Mouse (Mus musculus) liver, embryonic 11.5 days (tissue): ENCODE results near the gene Adarb2. TPM values are rescaled to one million over a fixed set of nuclear protein-coding genes. Genes with fewer than 3 reads are reported as not detected.
"Not testable (repeated sequence)": the region's sequence is repeated elsewhere in the genome, so short reads cannot be mapped to it uniquely, and the experiment has no call there.

Experiments used
- ATAC-seq: fragments of 200-750 bp; cut with Nextera tagmentation; replicated peaks from 2 replicates; pipeline ENCODE4 v1.8.0; 2017; ENCODE audit warnings: moderate number of reproducible peaks, mild to moderate bottlenecking, moderate TSS enrichment, moderate library complexity; ENCODE audit not compliant: low FRiP score
- DNase-seq: peaks from one replicate; pipeline ENCODE4 v3.0.0-alpha.2; 2017; ENCODE audit warnings: low spot score
- H3K27ac ChIP-seq: fragments of 300-500 bp; sonication (generic); 2 replicates; pipeline ENCODE4 v1.5.1; 2014; ENCODE audit warnings: mild to moderate bottlenecking, low read depth, low read length, control low read depth
- H3K27me3 ChIP-seq: fragments of 300-500 bp; sonication (generic); replicated peaks from 2 replicates; pipeline ENCODE4 v1.6.1; 2014; ENCODE audit warnings: low read length, mixed read lengths; ENCODE audit not compliant: control insufficient read depth, insufficient read depth
- H3K36me3 ChIP-seq: fragments of 300-500 bp; sonication (generic); 2 replicates; pipeline ENCODE4 v1.6.1; 2014; ENCODE audit warnings: mild to moderate bottlenecking, low read length, moderate library complexity, mixed read lengths; ENCODE audit not compliant: control insufficient read depth, insufficient read depth
- H3K4me1 ChIP-seq: fragments of 300-500 bp; sonication (generic); replicated peaks from 2 replicates; pipeline ENCODE4 v1.6.1; 2014; ENCODE audit warnings: low read length, mixed read lengths; ENCODE audit not compliant: control insufficient read depth, insufficient read depth
- H3K4me2 ChIP-seq: fragments of 300-500 bp; sonication (generic); 2 replicates; pipeline ENCODE4 v1.6.1; 2014; ENCODE audit warnings: mild to moderate bottlenecking, control low read depth, moderate library complexity
- H3K4me3 ChIP-seq: fragments of 300-500 bp; sonication (generic); 2 replicates; pipeline ENCODE4 v1.5.1; 2014; ENCODE audit warnings: low read depth, low read length, control low read depth
- H3K9ac ChIP-seq: fragments of 300-500 bp; sonication (generic); 2 replicates; pipeline ENCODE4 v1.6.1; 2014; ENCODE audit warnings: low read depth, low read length, control low read depth
- H3K9me3 ChIP-seq: fragments of 300-500 bp; sonication (generic); 2 replicates; pipeline ENCODE4 v1.6.1; 2016; ENCODE audit warnings: low read length, inconsistent platforms, mixed read lengths; ENCODE audit not compliant: control insufficient read depth
- WGBS: fragments of 180-500 bp; shearing (Covaris S2); extraction: QIAGEN DNeasy Blood & Tissue Kit; methylation state at CpG from one replicate; pipeline ENCODE4 v1.1.7; 2014; 5-methylcytosine and 5-hydroxymethylcytosine counted together
- polyA plus RNA-seq: library from polyadenylated mRNA; unstranded; fragments of >200 nt; fragmentation: Nextera tagmentation; extraction: Ambion mirVana; gene quantifications from 2 replicates; pipeline ENCODE4 v1.2.1, GENCODE M21; 2014

Adarb2 gene
- polyA plus RNA-seq, 1 experiment from 2014 or later, result 0.60 TPM

DNA sequence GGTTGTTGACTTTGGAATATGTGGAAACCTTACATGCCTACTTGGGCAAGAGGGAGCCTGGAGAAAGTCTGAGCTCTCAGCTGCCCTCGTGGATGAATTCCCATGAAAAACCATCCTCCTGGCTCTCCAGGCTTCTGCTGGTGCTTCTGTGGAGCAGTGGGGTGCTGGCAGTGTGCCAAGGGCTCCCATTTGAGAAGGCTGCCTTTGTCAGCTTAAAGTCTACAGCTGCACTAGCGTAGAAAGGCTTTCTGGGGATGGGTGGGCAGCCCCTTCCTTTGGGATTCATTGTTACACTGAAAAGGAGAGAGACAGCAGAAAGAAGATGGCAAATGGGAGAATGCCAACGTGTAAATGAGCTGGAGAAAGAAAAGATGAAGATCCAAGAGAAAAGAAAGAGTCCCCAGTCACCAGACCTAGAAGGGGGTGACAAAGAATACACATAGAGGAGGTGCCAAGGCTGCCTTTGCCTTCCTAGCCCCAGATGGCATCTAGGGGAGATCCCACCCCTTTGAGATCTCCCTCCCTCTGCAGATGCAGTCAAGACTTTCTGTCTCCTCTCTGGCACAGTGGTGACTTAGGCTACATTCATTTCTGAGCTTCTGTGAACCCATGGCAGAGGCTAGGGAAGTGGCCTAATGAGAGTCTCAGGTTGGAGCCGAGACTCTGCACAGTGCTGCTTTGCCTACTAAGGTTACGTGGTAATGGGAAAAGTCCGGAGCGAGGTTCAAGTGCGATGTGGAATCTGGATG, 381.8 kb downstream of the Adarb2 start:
- Histone ChIP-seq H3K4me1 (no peaks in the 10 kb centered on the region), H3K36me3 (no peaks in the 10 kb centered on the region), H3K4me3 (no peak overlapping the region), H3K27ac (no peak overlapping the region), H3K4me2 (no peak overlapping the region), H3K9ac (no peak overlapping the region), H3K9me3 (no peaks in the 10 kb centered on the region), H3K27me3 (no peaks in the 10 kb centered on the region)
- WGBS, result 72% methylated on average over 8 of the region's 8 CpGs
- DNase-seq (no peak), ATAC-seq (no peak)

- no peak overlapping the region for H3K4me3 ChIP-seq
- no peak overlapping the region for H3K4me2 ChIP-seq
- H3K9me3 ChIP-seq, result no peaks in the 10 kb centered on the region
- no peak for ATAC-seq
- H3K27me3 ChIP-seq, result no peaks in the 10 kb centered on the region
- H3K9ac ChIP-seq, result no peak overlapping the region
- H3K4me1 ChIP-seq, result no peaks in the 10 kb centered on the region
- 83% methylated on average over 7 of the region's 7 CpGs for WGBS
- H3K36me3 ChIP-seq, result no peaks in the 10 kb centered on the region
- no peak overlapping the region for H3K27ac ChIP-seq
- DNase-seq, result no peak
Measured at GRCm38 (mm10) chr13:8587447-8587846, 384.8 kb downstream of the Adarb2 start.

- WGBS, result 84% methylated on average over 3 of the region's 3 CpGs
- no peak for ATAC-seq
Measured at GRCm38 (mm10) chr13:8590460-8590859, 387.8 kb downstream of the Adarb2 start.

DNA sequence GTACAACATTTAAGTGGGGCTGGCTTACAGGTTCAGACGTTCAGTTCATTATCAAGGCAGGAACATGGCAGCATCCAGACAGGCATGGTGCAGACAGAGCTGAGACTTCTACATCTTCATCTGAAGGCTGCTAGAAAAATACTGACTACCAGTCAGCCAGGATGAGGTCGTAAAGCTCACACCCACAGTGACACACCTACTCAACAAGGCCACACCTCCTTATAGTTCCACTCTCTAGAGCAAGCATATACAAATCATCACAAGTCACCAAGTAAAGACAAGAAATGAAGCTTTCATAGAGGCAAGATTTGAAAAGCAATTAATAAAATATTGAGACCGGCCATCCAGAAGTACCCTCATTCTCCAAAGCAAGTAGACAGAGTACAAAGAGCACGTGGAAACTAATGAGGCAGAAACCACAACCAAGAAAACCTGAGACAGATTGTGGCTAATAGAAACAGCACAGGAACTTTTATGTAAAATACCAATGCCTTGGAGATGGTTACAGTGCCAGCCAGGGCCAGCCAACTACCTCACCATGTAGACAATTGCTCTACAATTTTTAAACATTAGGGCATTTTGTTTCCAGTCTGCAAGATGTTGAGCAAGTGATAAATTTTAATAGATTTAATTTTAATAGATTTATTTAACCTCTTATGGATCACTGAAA, 394.4 kb downstream of the Adarb2 start:
- no peak overlapping the region for H3K27ac ChIP-seq
- no peaks in the 10 kb centered on the region for H3K27me3 ChIP-seq
- DNase-seq, result no peak
- H3K4me3 ChIP-seq, result no peak overlapping the region
- ATAC-seq, result no peak
- no peak overlapping the region for H3K4me2 ChIP-seq
- no peaks in the 10 kb centered on the region for H3K9me3 ChIP-seq
- H3K36me3 ChIP-seq, result no peaks in the 10 kb centered on the region
- no peaks in the 10 kb centered on the region for H3K4me1 ChIP-seq
- no peak overlapping the region for H3K9ac ChIP-seq
- 64% methylated on average over 4 of the region's 4 CpGs for WGBS

More at GRCm38 (mm10) chr13:8590460-8590859, 387.8 kb downstream of the Adarb2 start:
- H3K9me3 ChIP-seq, result no peaks in the 10 kb centered on the region
- H3K27me3 ChIP-seq, result no peaks in the 10 kb centered on the region
- H3K27ac ChIP-seq, result no peak overlapping the region
- no peaks in the 10 kb centered on the region for H3K4me1 ChIP-seq
- DNase-seq, result no peak
- H3K4me3 ChIP-seq, result no peak overlapping the region
- H3K36me3 ChIP-seq, result no peaks in the 10 kb centered on the region
- H3K4me2 ChIP-seq, result no peak overlapping the region
- no peak overlapping the region for H3K9ac ChIP-seq

DNA sequence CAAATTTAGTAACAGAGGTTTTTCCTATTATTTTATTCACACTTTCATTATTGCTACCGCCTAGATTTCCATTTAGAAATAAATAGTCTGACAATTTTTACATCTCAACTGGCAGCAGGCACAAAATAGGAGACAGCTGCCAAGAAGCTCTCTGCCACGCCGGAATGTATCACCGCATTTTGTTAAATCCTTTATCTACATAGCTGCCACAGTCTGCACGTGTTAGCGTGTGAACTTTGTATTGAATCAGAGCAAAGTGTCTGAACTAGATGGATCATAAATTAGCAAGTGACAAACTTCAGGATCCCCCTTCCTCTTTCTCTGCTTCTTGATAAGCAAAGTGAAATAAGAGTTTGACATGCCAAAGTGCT, 395.0 kb downstream of the Adarb2 start:
- no peak for ATAC-seq
- Histone ChIP-seq H3K9me3 (no peaks in the 10 kb centered on the region), H3K27me3 (no peaks in the 10 kb centered on the region), H3K27ac (no peak overlapping the region), H3K4me3 (no peak overlapping the region), H3K4me2 (no peak overlapping the region), H3K36me3 (no peaks in the 10 kb centered on the region), H3K4me1 (no peaks in the 10 kb centered on the region), H3K9ac (no peak overlapping the region)
- 75% methylated on average over 6 of the region's 6 CpGs for WGBS
- DNase-seq, result no peak

DNA sequence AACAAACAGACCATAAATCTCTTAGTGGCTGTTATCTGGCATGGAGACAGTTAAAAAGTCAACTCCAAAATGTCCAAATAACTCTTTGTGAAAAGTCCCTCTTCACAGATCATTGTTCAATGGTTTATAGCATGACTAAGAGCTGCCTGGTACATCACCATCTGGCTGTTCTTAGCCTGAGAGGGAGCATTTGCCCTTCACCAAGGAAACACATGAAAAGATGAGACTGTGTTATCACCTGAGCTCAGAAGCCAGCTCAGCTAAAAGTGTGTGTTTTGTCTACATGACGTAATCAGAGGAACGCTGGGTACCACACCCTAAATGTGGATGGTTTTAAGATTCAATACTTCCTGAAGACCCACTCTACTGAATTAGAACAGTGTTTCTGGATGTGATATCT, 403.0 kb downstream of the Adarb2 start:
- no peak overlapping the region for H3K27ac ChIP-seq
- WGBS, result 41% methylated on average over 2 of the region's 2 CpGs
- no peaks in the 10 kb centered on the region for H3K27me3 ChIP-seq
- H3K4me3 ChIP-seq, result no peak overlapping the region
- no peaks in the 10 kb centered on the region for H3K36me3 ChIP-seq
- no peaks in the 10 kb centered on the region for H3K4me1 ChIP-seq
- peak; percentile 55; the same call in 1 of the 2 replicates for ATAC-seq
- no peaks in the 10 kb centered on the region for H3K9me3 ChIP-seq
- H3K9ac ChIP-seq, result no peak overlapping the region
- no peak overlapping the region for H3K4me2 ChIP-seq
- no peak for DNase-seq

GRCm38 (mm10) chr13:8608040-8608439, 405.4 kb downstream of the Adarb2 start:
- Histone ChIP-seq H3K27ac (no peak overlapping the region), H3K4me2 (no peak overlapping the region), H3K4me3 (no peak overlapping the region), H3K4me1 (no peaks in the 10 kb centered on the region), H3K36me3 (no peaks in the 10 kb centered on the region), H3K9me3 (no peaks in the 10 kb centered on the region), H3K9ac (no peak overlapping the region), H3K27me3 (no peaks in the 10 kb centered on the region)
- WGBS, result 73% methylated on average over 12 of the region's 12 CpGs
- DNase-seq, result no peak
- ATAC-seq, result no peak

DNA sequence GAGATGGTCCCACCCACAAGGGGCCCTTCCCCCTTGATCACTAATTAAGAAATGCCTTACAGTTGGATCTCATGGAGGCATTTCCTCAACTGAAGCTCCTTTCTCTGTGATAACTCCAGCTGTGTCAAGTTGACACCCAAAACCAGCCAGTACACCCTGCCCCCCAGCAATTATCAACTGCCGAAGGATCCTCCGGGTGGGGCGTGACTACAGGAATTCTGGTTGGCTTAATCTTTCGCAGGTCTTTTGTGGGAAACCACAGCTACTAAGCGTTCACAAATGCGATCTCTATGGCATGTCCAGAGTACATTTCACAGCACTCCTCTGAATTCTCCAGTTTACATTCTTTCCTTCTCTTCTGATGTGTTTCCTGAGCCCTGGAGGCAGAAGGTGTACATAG, 406.3 kb downstream of the Adarb2 start:
- peak; percentile 84 for ATAC-seq
- not testable (repeated sequence) for H3K27ac ChIP-seq, H3K9ac ChIP-seq

DNA sequence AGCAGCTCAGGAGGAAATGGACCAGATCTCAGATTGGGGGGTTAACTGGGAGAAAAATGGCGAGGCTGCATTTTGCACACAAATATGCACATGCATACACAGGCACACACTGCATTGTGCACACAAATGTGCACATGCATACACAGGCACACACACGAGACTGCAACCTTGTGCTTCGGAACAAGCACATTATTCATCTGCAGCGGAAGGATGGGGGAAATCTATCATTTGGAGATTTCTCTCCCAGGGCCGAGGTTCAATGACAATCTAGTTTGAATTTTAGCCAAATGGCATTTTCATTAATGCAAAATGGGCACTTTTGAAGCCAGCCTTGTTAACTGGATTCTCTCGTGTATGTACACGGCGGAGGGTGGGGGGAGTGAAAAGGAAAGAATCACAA, 408.3 kb downstream of the Adarb2 start:
- Histone ChIP-seq H3K4me2 (no peak overlapping the region), H3K9ac (no peak overlapping the region), H3K27me3 (no peaks in the 10 kb centered on the region), H3K27ac (no peak overlapping the region), H3K4me1 (no peaks in the 10 kb centered on the region), H3K36me3 (no peaks in the 10 kb centered on the region), H3K9me3 (no peaks in the 10 kb centered on the region), H3K4me3 (no peak overlapping the region)
- no peak for ATAC-seq
- 82% methylated on average over 8 of the region's 8 CpGs for WGBS
- DNase-seq, result no peak

More for the DNA sequence above, 406.3 kb downstream of the Adarb2 start:
- not testable (repeated sequence) for H3K36me3 ChIP-seq, H3K4me3 ChIP-seq, H3K4me1 ChIP-seq, H3K27me3 ChIP-seq, DNase-seq, H3K4me2 ChIP-seq, H3K9me3 ChIP-seq
- 48% methylated on average over 6 of the region's 6 CpGs for WGBS
